11 mouse cellular contexts compared by ENCODE assay signal in genomic region chr13:73702776-73703175, GRCm38 (mm10). TPM values are rescaled to one million over a fixed set of nuclear protein-coding genes. Genes with fewer than 3 reads are reported as not detected.
DNase-seq lines count a peak whose midpoint lies in the region; ATAC-seq and TF ChIP-seq lines count a peak whose summit lies in the region.
"Had no signal": no experiment of that assay in that cellular context is flagged by ENCODE, and none has a peak within 500 bp of the region (broad histone marks: within the 10 kb centered on the region; RNA-seq: fewer than 3 reads in every experiment).

No protein-coding gene starts in this region.

- ATAC-seq in stomach, embryonic 15.5 days (ENCODE audit: insufficient read depth, low FRiP score, low read depth), result peak; percentile 6; the same call in 1 of the 2 replicates
- ATAC-seq in stomach, postnatal 0 days (ENCODE audit: low FRiP score, low TSS enrichment), result no peak

- DNase-seq in stomach, postnatal 0 days (ENCODE audit: low spot score), result no peak
- DNase-seq in induced T-regulatory cell, adult 2 months (ENCODE audit: low read depth), result peak; percentile 86
- DNase-seq in right cerebral cortex, postnatal 10 days (ENCODE audit: low spot score in 2 of 2), result no peak
- DNase-seq in kidney, postnatal 25 days, result no peak
- DNase-seq in forebrain, embryonic 10.5 days (ENCODE audit: extremely low spot score, low spot score), result no peak
- DNase-seq: cerebellum, adult 8-10 months; heart, adult 18-20 months; liver had no signal

- no peak overlapping the region for H3K4me3 ChIP-seq in stomach, embryonic 15.5 days (replicated peaks)
- H3K4me3 ChIP-seq in stomach, postnatal 0 days (ENCODE audit: low read depth, low read length), result no peak overlapping the region
- no peak overlapping the region for H3K4me3 ChIP-seq in olfactory bulb, adult 2 months (ENCODE audit: insufficient read depth, low read depth, low read length)
- H3K4me3 ChIP-seq in forebrain, embryonic 10.5 days, result no peak overlapping the region

- TF ChIP-seq EP300 in stomach, postnatal 0 days (optimal IDR thresholded peaks at IDR 0.05), result no peak

- TF ChIP-seq CTCF in stomach, postnatal 0 days (IDR thresholded peaks at IDR 0.05; ENCODE audit: low read depth), result no peak
- no peak for TF ChIP-seq CTCF in olfactory bulb, adult 2 months (IDR thresholded peaks at IDR 0.05; ENCODE audit: insufficient read depth, low read depth, low read length)

- WGBS in stomach, embryonic 15.5 days, result 73% methylated on average over 4 of the region's 4 CpGs
- 83% methylated on average over 4 of the region's 4 CpGs for WGBS in stomach, postnatal 0 days
- WGBS in olfactory bulb, adult 2 months, result 95% methylated on average over 4 of the region's 4 CpGs
- 94% methylated on average over 4 of the region's 4 CpGs for WGBS in forebrain, embryonic 10.5 days

- H3K27me3 ChIP-seq in stomach, embryonic 15.5 days (replicated peaks), result no peaks in the 10 kb centered on the region
- no peaks in the 10 kb centered on the region for H3K27me3 ChIP-seq in stomach, postnatal 0 days (ENCODE audit: control insufficient read depth, insufficient read depth, low read length)
- H3K27me3 ChIP-seq in forebrain, embryonic 10.5 days (ENCODE audit: poor library complexity, severe bottlenecking), result no peaks in the 10 kb centered on the region

- H3K36me3 ChIP-seq in stomach, embryonic 15.5 days, result no peaks in the 10 kb centered on the region
- H3K36me3 ChIP-seq in stomach, postnatal 0 days (ENCODE audit: control insufficient read depth, insufficient read depth, low read length), result no peaks in the 10 kb centered on the region
- H3K36me3 ChIP-seq in forebrain, embryonic 10.5 days (replicated peaks), result no peaks in the 10 kb centered on the region

- no peak overlapping the region for H3K9ac ChIP-seq in stomach, embryonic 15.5 days
- H3K9ac ChIP-seq in stomach, postnatal 0 days (ENCODE audit: low read length), result no peak overlapping the region
- H3K9ac ChIP-seq: hindbrain, embryonic 14.5 days had no signal

- no peaks in the 10 kb centered on the region for H3K9me3 ChIP-seq in stomach, embryonic 15.5 days
- H3K9me3 ChIP-seq in stomach, postnatal 0 days (ENCODE audit: control insufficient read depth, low read length), result no peaks in the 10 kb centered on the region
- H3K9me3 ChIP-seq in forebrain, embryonic 10.5 days, result no peaks in the 10 kb centered on the region

- TF ChIP-seq POLR2A in olfactory bulb, adult 2 months (IDR thresholded peaks at IDR 0.05; ENCODE audit: insufficient read depth, low read depth, low read length), result no peak

- H3K4me2 ChIP-seq in stomach, embryonic 15.5 days, result no peak overlapping the region
- no peak overlapping the region for H3K4me2 ChIP-seq in stomach, postnatal 0 days (replicated peaks; ENCODE audit: low read depth)
- H3K4me2 ChIP-seq: hindbrain, embryonic 14.5 days had no signal

- H3K27ac ChIP-seq in stomach, embryonic 15.5 days, result no peak overlapping the region
- no peak overlapping the region for H3K27ac ChIP-seq in stomach, postnatal 0 days (replicated peaks)
- H3K27ac ChIP-seq in olfactory bulb, adult 2 months (ENCODE audit: insufficient read depth, low read depth, low read length), result peak overlapping the region; percentile 10; the same call in 1 of the 2 replicates
- no peak overlapping the region for H3K27ac ChIP-seq in forebrain, embryonic 10.5 days
- H3K27ac ChIP-seq: hindbrain, embryonic 14.5 days had no signal

- H3K4me1 ChIP-seq in stomach, embryonic 15.5 days, result no peaks in the 10 kb centered on the region
- H3K4me1 ChIP-seq in stomach, postnatal 0 days (replicated peaks; ENCODE audit: control insufficient read depth, insufficient read depth), result no peaks in the 10 kb centered on the region
- no peaks in the 10 kb centered on the region for H3K4me1 ChIP-seq in olfactory bulb, adult 2 months (ENCODE audit: control insufficient read depth, insufficient read depth, low read length)
- H3K4me1 ChIP-seq in forebrain, embryonic 10.5 days, result no peaks in the 10 kb centered on the region

RNA-seq across cellular contexts. Expression of gene Slc6a19, which starts 1.9 kb away (rescaled TPM):
- 1.7 and 1.9 TPM in 2 replicates for polyA plus RNA-seq in stomach, embryonic 15.5 days (2015; fragmentation: Nextera tagmentation; extraction: Ambion mirVana)
- 8.8 and 9.2 TPM in 2 replicates for polyA plus RNA-seq in stomach, postnatal 0 days (2015; fragmentation: Nextera tagmentation; extraction: Ambion mirVana)
- not detected in 2 replicates for polyA plus RNA-seq in olfactory bulb, adult 2 months (2012; ENCODE audit: insufficient read depth, insufficient read length, low replicate concordance, missing spikeins)
- 0.06 and 0.10 TPM in 2 replicates for polyA plus RNA-seq in forebrain, embryonic 10.5 days (2016; fragmentation: Nextera tagmentation; extraction: Ambion mirVana)

RNA-seq across cellular contexts. Expression of gene Slc6a18, which starts 25.0 kb away (rescaled TPM):
- polyA plus RNA-seq in stomach, embryonic 15.5 days (2015; fragmentation: Nextera tagmentation; extraction: Ambion mirVana), result not detected in 2 replicates
- polyA plus RNA-seq in stomach, postnatal 0 days (2015; fragmentation: Nextera tagmentation; extraction: Ambion mirVana), result not detected in 2 replicates
- not detected in 2 replicates for polyA plus RNA-seq in olfactory bulb, adult 2 months (2012; ENCODE audit: insufficient read depth, insufficient read length, low replicate concordance, missing spikeins)
- not detected in 2 replicates for polyA plus RNA-seq in forebrain, embryonic 10.5 days (2016; fragmentation: Nextera tagmentation; extraction: Ambion mirVana)
- polyA plus RNA-seq: hindbrain, embryonic 14.5 days had no signal

RNA-seq across cellular contexts. Expression of gene Slc12a7, which starts 30.1 kb away (rescaled TPM):
- polyA plus RNA-seq in stomach, embryonic 15.5 days (2015; fragmentation: Nextera tagmentation; extraction: Ambion mirVana), result 17.5 and 19.4 TPM in 2 replicates
- polyA plus RNA-seq in stomach, postnatal 0 days (2015; fragmentation: Nextera tagmentation; extraction: Ambion mirVana), result 17.9 and 19.0 TPM in 2 replicates
- polyA plus RNA-seq in olfactory bulb, adult 2 months (2012; ENCODE audit: insufficient read depth, insufficient read length, low replicate concordance, missing spikeins), result not detected in 2 replicates
- polyA plus RNA-seq in forebrain, embryonic 10.5 days (2016; fragmentation: Nextera tagmentation; extraction: Ambion mirVana), result 57.2 and 57.5 TPM in 2 replicates
